Mouse (Mus musculus) heart, adult 2 months (tissue): Measurements from ENCODE around the gene Sphk1. TPM values are rescaled to one million over a fixed set of nuclear protein-coding genes. Genes with fewer than 3 reads are reported as not detected.

Experiments used
- DNase-seq, 2 experiments: peaks; one replicate each; pipeline ENCODE4 v3.0.0; 2021
- H3K27ac ChIP-seq: fragments of 200-600 bp; 2 replicates; pipeline ENCODE4 v1.8.1; 2022
- H3K27me3 ChIP-seq: fragments of 200-500 bp; 2 replicates; pipeline ENCODE4 v1.6.1; 2012; ENCODE audit warnings: mild to moderate bottlenecking, low read length, inconsistent platforms, mixed read lengths; ENCODE audit not compliant: control insufficient read depth, insufficient read depth
- H3K36me3 ChIP-seq: fragments of 200-500 bp; 2 replicates; pipeline ENCODE4 v1.6.1; 2012; ENCODE audit warnings: low read length, inconsistent platforms; ENCODE audit not compliant: control insufficient read depth, insufficient read depth
- H3K4me1 ChIP-seq: fragments of 200-500 bp; 2 replicates; pipeline ENCODE4 v1.6.1; 2011; ENCODE audit warnings: low read length; ENCODE audit not compliant: control insufficient read depth, insufficient read depth
- H3K4me3 ChIP-seq: fragments of 200-600 bp; 2 replicates; pipeline ENCODE4 v1.8.1; 2022
- H3K79me2 ChIP-seq: fragments of 200-500 bp; replicated peaks from 2 replicates; pipeline ENCODE4 v1.6.1; 2012; ENCODE audit warnings: mild to moderate bottlenecking, inconsistent platforms, low read length, moderate library complexity, mixed read lengths; ENCODE audit not compliant: control insufficient read depth, insufficient read depth
- H3K9ac ChIP-seq: fragments of 200-500 bp; 2 replicates; pipeline ENCODE4 v1.6.1; 2012; ENCODE audit warnings: low read depth, mild to moderate bottlenecking, control low read depth, inconsistent platforms, low read length, mixed read lengths
- CTCF ChIP-seq: fragments of 200-600 bp; IDR thresholded peaks from 2 replicates; pipeline ENCODE4 v1.8.1; 2022; ENCODE audit warnings: antibody characterized with exemption, mild to moderate bottlenecking, moderate library complexity
- EP300 ChIP-seq: fragments of 200-500 bp; IDR thresholded peaks from 2 replicates; pipeline ENCODE4 v1.6.1; 2011; ENCODE audit warnings: low read depth, low read length, control low read depth; ENCODE audit not compliant: insufficient read depth
- POLR2A ChIP-seq: fragments of 200-500 bp; IDR thresholded peaks from 2 replicates; pipeline ENCODE4 v1.6.1; 2011; ENCODE audit warnings: mild to moderate bottlenecking, low read depth, low read length, control low read depth; ENCODE audit not compliant: insufficient read depth
- WGBS: fragments of 180-500 bp; shearing (Covaris S2); methylation state at CpG from one replicate; pipeline ENCODE4 v1.1.7; 2018; 5-methylcytosine and 5-hydroxymethylcytosine counted together
- intact Hi-C: fragments of 180-260 bp; cut with DNase I; formaldehyde crosslinking; loops from one replicate; pipeline ENCODE4 v1.15.1; 2025
- polyA plus RNA-seq: library from polyadenylated mRNA; depleted of rRNA; stranded (reverse); fragments of >200 nt; gene quantifications from 2 replicates; pipeline ENCODE4 v1.2.3, GENCODE M21; 2012
- total RNA-seq, 2 experiments: library from RNA; stranded (reverse); gene quantifications; 2 replicates each; pipeline ENCODE4 v1.2.3; 2021

Gene Sphk1
- total and polyA plus RNA-seq, 3 experiments: 0.98 to 3.2 (median 1.1) TPM

- Histone ChIP-seq H3K4me1 (peaks cover 18% of the 10 kb centered on the region), H3K27ac (no peak overlapping the region), H3K4me3 (no peak overlapping the region), H3K79me2 (no peaks in the 10 kb centered on the region), H3K36me3 (no peaks in the 10 kb centered on the region), H3K9ac (no peak overlapping the region), H3K27me3 (no peaks in the 10 kb centered on the region)
- DNase-seq: no peak
- 63% methylated on average over 3 of the region's 3 CpGs for WGBS
- intact Hi-C loops: no loop called here
- TF ChIP-seq EP300 (no peak), POLR2A (no peak), CTCF (no peak)
Observed at GRCm38 (mm10) chr11:116521143-116521542, 9.6 kb upstream of the Sphk1 start.

- Histone ChIP-seq H3K4me3 (no peak overlapping the region), H3K27ac (no peak overlapping the region), H3K9ac (no peak overlapping the region), H3K27me3 (no peaks in the 10 kb centered on the region), H3K36me3 (no peaks in the 10 kb centered on the region), H3K4me1 (peaks cover 18% of the 10 kb centered on the region), H3K79me2 (no peaks in the 10 kb centered on the region)
- DNase-seq: no peak
- intact Hi-C loops: no loop called here
- 96% methylated on average over 3 of the region's 3 CpGs for WGBS
- TF ChIP-seq EP300: no peak
- no peak for TF ChIP-seq CTCF
- no peak for TF ChIP-seq POLR2A
Observed at GRCm38 (mm10) chr11:116522046-116522445, 8.7 kb upstream of the Sphk1 start.

GRCm38 (mm10) chr11:116522886-116523698 is 7.6 kb upstream of the Sphk1 start:
- Histone ChIP-seq H3K9ac (no peak overlapping the region), H3K4me1 (peaks cover 18% of the 10 kb centered on the region), H3K79me2 (no peaks in the 10 kb centered on the region), H3K27ac (peak overlapping the region; percentile 71), H3K4me3 (no peak overlapping the region), H3K36me3 (no peaks in the 10 kb centered on the region), H3K27me3 (no peaks in the 10 kb centered on the region)
- intact Hi-C loops: no loop called here
- DNase-seq: peak in 1 of 2 experiments; percentile 45
- TF ChIP-seq EP300: 0 out of 2 replicates have a peak, but pooled peaks have one; percentile 12
- TF ChIP-seq POLR2A: no peak
- WGBS: 13% methylated on average over 16 of the region's 16 CpGs

GRCm38 (mm10) chr11:116523699-116524189 is 7.0 kb upstream of the Sphk1 start:
- 23% methylated on average over 5 of the region's 5 CpGs for WGBS
- TF ChIP-seq POLR2A (no peak), EP300 (peak; percentile 58; the same call in 1 of the 2 replicates), CTCF (peak; percentile 35)
- DNase-seq: peak; percentile 55 to 68
- Histone ChIP-seq H3K9ac (no peak overlapping the region), H3K27ac (peak overlapping the region; percentile 71), H3K4me1 (peaks cover 16% of the 10 kb centered on the region), H3K27me3 (no peaks in the 10 kb centered on the region), H3K79me2 (no peaks in the 10 kb centered on the region), H3K4me3 (no peak overlapping the region), H3K36me3 (no peaks in the 10 kb centered on the region)
- intact Hi-C loops: no loop called here

GRCm38 (mm10) chr11:116528636-116529320 is 1.9 kb upstream of the Sphk1 start:
- intact Hi-C loops: no loop called here
- TF ChIP-seq EP300: no peak
- no peak for TF ChIP-seq CTCF
- TF ChIP-seq POLR2A: no peak
- H3K36me3 ChIP-seq: no peaks in the 10 kb centered on the region
- DNase-seq: no peak
- no peaks in the 10 kb centered on the region for H3K79me2 ChIP-seq
- no peak overlapping the region for H3K27ac ChIP-seq
- H3K4me3 ChIP-seq: no peak overlapping the region
- peaks cover 6% of the 10 kb centered on the region for H3K4me1 ChIP-seq
- 87% methylated on average over 8 of the region's 8 CpGs for WGBS
- H3K9ac ChIP-seq: no peak overlapping the region
- peaks cover 4% of the 10 kb centered on the region for H3K27me3 ChIP-seq
